Mouse (Mus musculus) hindbrain, embryonic 12.5 days (tissue): ENCODE data around the gene Tomm70a. TPM values are rescaled to one million over a fixed set of nuclear protein-coding genes. Genes with fewer than 3 reads are reported as not detected.
"Not testable (repeated sequence)": the region's sequence is repeated elsewhere in the genome, so short reads cannot be mapped to it uniquely, and the experiment has no call there.

Source experiments
- ATAC-seq: fragments of 200-750 bp; cut with Nextera tagmentation; 2 replicates; pipeline ENCODE4 v1.8.0; 2017; ENCODE audit warnings: moderate TSS enrichment; ENCODE audit not compliant: low FRiP score
- H3K27ac ChIP-seq: fragments of 300-500 bp; sonication (generic); 2 replicates; pipeline ENCODE4 v1.5.1; 2016; ENCODE audit warnings: mild to moderate bottlenecking
- H3K27me3 ChIP-seq: fragments of 300-500 bp; sonication (generic); 2 replicates; pipeline ENCODE4 v1.6.1; 2016; ENCODE audit warnings: mild to moderate bottlenecking
- H3K36me3 ChIP-seq: fragments of 300-500 bp; sonication (generic); 2 replicates; pipeline ENCODE4 v1.6.1; 2016; ENCODE audit warnings: mild to moderate bottlenecking
- H3K4me1 ChIP-seq: fragments of 300-500 bp; sonication (generic); 2 replicates; pipeline ENCODE4 v1.6.1; 2016
- H3K4me2 ChIP-seq: fragments of 300-500 bp; sonication (generic); replicated peaks from 2 replicates; pipeline ENCODE4 v1.6.1; 2016; ENCODE audit warnings: mild to moderate bottlenecking
- H3K4me3 ChIP-seq: fragments of 300-500 bp; sonication (generic); 2 replicates; pipeline ENCODE4 v1.5.1; 2016; ENCODE audit warnings: mild to moderate bottlenecking
- H3K9ac ChIP-seq: fragments of 300-500 bp; sonication (generic); 2 replicates; pipeline ENCODE4 v1.6.1; 2016; ENCODE audit warnings: mild to moderate bottlenecking, moderate library complexity
- H3K9me3 ChIP-seq: fragments of 300-500 bp; sonication (generic); replicated peaks from 2 replicates; pipeline ENCODE4 v1.6.1; 2016; ENCODE audit warnings: mild to moderate bottlenecking
- WGBS: fragments of 180-500 bp; shearing (Covaris S2); methylation state at CpG from one replicate; pipeline ENCODE4 v1.1.7; 2016; 5-methylcytosine and 5-hydroxymethylcytosine counted together
- polyA plus RNA-seq: library from polyadenylated mRNA; unstranded; fragments of >200 nt; fragmentation: Nextera tagmentation; extraction: Ambion mirVana; gene quantifications from 2 replicates; pipeline ENCODE4 v1.2.1, GENCODE M21; 2016

Gene Tomm70a
- polyA plus RNA-seq, 1 experiment from 2014 or later: 63.9 TPM

DNA sequence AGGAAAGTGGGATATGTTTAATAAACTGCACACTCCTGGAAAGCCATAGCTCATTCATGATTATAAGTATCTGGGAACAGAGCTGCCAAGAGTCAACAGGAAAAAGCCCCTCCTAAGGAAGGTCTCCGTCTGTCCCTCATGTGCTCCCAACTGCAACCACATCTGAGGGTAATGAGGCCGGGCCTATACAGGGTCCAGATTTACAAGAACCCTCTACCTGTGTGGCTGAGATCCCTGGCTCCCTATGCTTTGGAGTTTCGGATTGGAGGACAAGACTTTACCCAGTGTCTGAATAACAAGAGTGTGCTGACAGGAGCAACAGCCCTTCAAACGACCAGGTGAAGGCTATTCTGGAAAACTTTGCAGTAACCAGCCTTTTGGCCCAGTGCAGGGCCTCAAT is 36.2 kb downstream of the Tomm70a start:
- ATAC-seq: no peak
- Histone ChIP-seq H3K27ac (no peak overlapping the region), H3K4me3 (no peak overlapping the region), H3K9me3 (no peaks in the 10 kb centered on the region), H3K4me1 (no peaks in the 10 kb centered on the region), H3K4me2 (no peak overlapping the region), H3K36me3 (peaks cover 32% of the 10 kb centered on the region), H3K27me3 (no peaks in the 10 kb centered on the region), H3K9ac (no peak overlapping the region)
- 80% methylated on average over 4 of the region's 4 CpGs for WGBS

DNA sequence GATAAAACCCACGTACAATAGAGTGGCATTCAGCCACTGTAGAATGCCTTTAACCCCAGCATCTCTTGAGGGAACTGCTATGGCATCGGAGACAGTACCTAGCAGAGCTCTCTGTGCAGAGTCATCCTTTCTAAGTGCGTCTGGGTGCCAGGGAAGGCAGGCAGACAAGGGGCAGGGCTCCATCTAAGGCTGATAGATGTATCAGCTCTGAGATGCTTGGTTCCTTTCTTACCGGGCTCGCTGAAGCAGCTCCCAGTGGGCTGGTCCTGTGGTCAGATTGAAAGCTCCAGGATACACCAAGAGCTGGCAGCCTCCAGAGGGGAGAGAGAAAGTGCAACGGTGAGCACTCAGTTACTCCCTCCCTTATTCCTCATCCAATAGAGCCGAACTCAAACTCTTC is 38.3 kb downstream of the Tomm70a start:
- 65% methylated on average over 7 of the region's 7 CpGs for WGBS
- Histone ChIP-seq H3K4me3 (no peak overlapping the region), H3K27me3 (no peaks in the 10 kb centered on the region), H3K9me3 (no peaks in the 10 kb centered on the region), H3K4me1 (no peaks in the 10 kb centered on the region), H3K4me2 (no peak overlapping the region), H3K27ac (no peak overlapping the region), H3K36me3 (peaks cover 21% of the 10 kb centered on the region), H3K9ac (no peak overlapping the region)
- ATAC-seq: no peak

DNA sequence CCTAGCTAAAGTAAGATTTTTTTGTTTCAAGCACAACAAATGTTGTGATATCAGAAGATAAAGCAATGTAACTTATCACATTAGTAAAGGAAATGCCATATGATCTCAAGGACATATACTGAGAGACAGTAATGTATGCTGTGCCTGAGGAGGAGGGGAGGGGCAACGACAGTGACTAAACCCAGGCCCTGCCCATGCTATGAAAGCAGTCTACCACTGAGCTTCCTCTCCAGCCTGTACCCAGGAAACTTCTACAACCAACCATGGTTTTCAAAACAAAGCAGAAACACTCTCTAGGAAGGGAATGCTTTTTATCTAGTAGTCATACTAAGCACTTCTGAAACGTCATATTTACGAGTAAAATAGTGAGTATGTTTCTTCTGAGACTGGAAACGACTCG is 41.3 kb downstream of the Tomm70a start:
- Histone ChIP-seq H3K4me1 (peaks cover 8% of the 10 kb centered on the region), H3K27ac (no peak overlapping the region), H3K9me3 (no peaks in the 10 kb centered on the region), H3K27me3 (no peaks in the 10 kb centered on the region), H3K4me2 (no peak overlapping the region), H3K36me3 (peaks cover 8% of the 10 kb centered on the region), H3K4me3 (no peak overlapping the region), H3K9ac (no peak overlapping the region)
- 92% methylated on average over 5 of the region's 5 CpGs for WGBS
- ATAC-seq: no peak

DNA sequence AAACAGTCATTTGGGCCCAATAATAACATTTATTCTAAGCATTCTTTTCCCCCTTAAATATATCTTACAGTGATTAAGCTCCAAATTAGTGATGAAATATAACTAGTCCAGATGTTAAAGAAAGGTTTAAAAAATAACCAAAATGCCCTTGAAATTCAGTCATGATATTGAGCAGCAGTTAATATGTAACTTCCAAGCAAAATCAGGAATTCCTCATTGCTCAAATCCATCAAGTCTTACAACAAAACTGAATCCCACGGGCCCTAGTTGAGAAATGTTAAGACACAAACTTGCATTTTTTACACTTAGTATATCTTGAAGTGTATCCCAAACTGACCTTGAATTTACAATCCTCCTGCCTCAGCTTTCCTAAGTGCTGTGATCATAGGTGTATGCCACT is 42.2 kb downstream of the Tomm70a start:
- no peak for ATAC-seq
- Histone ChIP-seq H3K9me3 (no peaks in the 10 kb centered on the region), H3K27me3 (no peaks in the 10 kb centered on the region), H3K4me3 (no peak overlapping the region), H3K9ac (no peak overlapping the region), H3K4me1 (peaks cover 10% of the 10 kb centered on the region), H3K36me3 (0 out of 2 replicates have a peak, but pooled peaks cover 2% of the 10 kb centered on the region), H3K27ac (no peak overlapping the region), H3K4me2 (no peak overlapping the region)
- WGBS: 89% methylated on average over 1 of the region's 1 CpGs

DNA sequence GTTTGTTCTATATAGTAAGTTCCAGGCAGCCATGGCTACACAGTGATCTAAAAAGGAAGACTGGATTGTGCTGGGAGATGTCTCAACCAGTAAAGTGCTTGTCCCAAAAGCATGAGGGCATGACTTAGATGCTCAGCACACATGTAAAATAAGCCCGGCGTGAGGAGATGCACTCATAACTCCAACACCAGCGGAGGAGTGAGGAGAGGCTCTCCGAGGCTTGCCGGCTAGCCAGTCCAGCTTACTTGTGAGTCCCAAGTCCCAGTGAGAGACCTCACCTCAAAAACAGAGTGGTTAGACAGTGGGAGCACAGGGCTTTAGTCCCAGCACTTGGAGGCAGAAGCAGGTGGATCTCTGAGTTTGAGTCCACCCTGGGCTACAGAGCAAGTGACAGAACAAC is 43.7 kb downstream of the Tomm70a start:
- no peak overlapping the region for H3K27ac ChIP-seq
- H3K4me3 ChIP-seq: no peak overlapping the region
- no peaks in the 10 kb centered on the region for H3K27me3 ChIP-seq
- H3K4me1 ChIP-seq: peaks cover 10% of the 10 kb centered on the region
- 95% methylated on average over 5 of the region's 5 CpGs for WGBS
- H3K36me3 ChIP-seq: no peaks in the 10 kb centered on the region
- no peak for ATAC-seq
- no peaks in the 10 kb centered on the region for H3K9me3 ChIP-seq
- H3K4me2 ChIP-seq: no peak overlapping the region
- H3K9ac ChIP-seq: no peak overlapping the region

DNA sequence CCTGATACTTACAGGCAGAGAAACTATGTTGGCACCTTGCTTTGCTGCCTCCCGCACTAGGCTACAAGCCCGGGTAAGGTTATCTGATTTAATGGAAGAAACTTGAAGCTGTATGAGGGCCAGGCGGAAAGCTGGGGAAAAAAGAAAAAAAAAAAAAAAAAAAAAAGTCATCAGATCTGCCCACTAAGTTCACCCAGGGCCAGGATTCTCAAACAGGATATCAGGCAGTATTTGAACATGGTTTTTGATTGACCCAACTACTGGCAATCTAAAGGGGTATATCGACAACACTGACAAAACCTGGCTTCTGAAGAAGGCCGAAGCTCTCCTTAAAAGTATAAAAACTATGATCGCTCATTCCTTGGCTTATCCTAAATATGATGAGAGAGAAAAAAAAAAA is 44.6 kb downstream of the Tomm70a start:
- Histone ChIP-seq H3K4me3 (peak overlapping the region; percentile 67; the same call in 1 of the 2 replicates), H3K9ac (no peak overlapping the region), H3K4me2 (peak overlapping the region; percentile 61), H3K4me1 (peaks cover 10% of the 10 kb centered on the region), H3K27ac (no peak overlapping the region), H3K36me3 (peaks cover 3% of the 10 kb centered on the region; the same call in 1 of the 2 replicates), H3K9me3 (no peaks in the 10 kb centered on the region), H3K27me3 (no peaks in the 10 kb centered on the region)
- ATAC-seq: no peak
- WGBS: 89% methylated on average over 6 of the region's 6 CpGs

DNA sequence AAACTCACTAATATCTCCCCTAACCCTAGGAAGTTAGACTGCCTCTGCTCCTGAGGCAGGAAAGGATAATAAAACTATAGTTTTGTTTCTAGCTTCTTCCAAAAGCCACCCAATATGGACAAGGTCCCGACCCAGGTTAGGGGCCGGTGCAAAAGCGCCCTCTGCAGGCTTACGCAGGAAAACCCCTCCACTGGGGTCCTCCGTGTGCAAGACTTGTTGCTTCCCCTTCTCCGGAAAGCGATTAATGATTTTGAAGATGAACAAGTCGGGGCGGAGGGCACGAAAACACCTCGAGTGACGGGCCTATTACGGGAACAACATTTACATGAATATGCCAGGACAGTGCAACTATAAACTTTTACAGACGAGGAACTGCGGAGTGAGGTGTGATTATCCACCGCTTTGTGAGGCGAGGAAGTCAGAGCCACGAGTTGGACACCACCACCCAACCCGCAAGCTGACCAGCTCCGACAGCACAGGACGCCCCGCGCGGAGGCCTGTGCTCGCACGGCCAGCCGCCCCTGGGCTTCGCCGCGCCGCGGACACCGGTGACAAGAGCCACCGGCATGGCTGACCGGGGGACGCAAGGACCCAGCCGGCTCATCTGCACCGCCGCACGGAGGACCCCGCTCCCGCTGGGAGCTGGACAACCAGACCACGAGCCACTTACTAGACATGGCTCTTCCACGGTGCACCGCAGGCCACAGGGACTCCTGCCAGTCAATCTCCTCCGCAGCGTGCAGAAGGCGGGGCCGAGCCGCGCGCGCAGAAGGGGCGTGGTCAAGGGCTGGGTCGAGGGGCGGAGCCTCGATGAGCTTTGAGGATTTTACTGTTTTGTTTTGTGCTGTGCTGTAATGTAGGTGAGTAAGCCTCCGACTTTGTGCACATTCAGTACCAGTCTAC is 45.4 kb downstream of the Tomm70a start, which contains the start of gene Nit2:
Gene Nit2, minus strand, starts transcription at position 731 of the 903 bp plus-strand sequence.
- Histone ChIP-seq H3K9ac (peak within 1 kb of the TSS; percentile 72), H3K9me3 (no peaks in the 10 kb centered on the region), H3K4me1 (peaks cover 10% of the 10 kb centered on the region), H3K4me2 (peak within 1 kb of the TSS; percentile 61), H3K27ac (peak within 1 kb of the TSS; percentile 89), H3K36me3 (peaks cover 7% of the 10 kb centered on the region; the same call in 1 of the 2 replicates), H3K27me3 (no peaks in the 10 kb centered on the region), H3K4me3 (peak within 1 kb of the TSS; percentile 67)
- peak; percentile 98 for ATAC-seq
- WGBS: under 1% methylated on average over 58 of the region's 58 CpGs

DNA sequence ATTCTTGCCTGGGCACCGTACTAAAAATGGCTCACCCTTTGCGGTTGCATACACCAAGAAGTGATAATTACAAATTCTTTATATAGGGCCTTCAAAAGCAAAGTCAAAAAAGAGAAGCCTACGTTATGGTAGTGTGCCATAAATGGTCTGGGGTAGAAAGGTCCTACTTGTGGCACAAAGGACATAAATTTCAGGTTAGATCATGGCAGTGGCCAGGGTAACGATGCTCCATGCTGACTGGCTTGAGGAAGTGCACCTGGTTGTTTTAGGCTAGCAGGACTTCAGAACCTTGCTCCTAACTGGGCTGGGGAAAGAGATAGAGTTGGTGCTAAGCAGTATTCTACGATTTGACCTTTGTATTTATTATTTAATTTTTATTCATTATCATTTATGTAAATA is 46.0 kb downstream of the Tomm70a start:
- no peak; the same call in none of the 2 replicates for ATAC-seq
- H3K27ac ChIP-seq: peak overlapping the region; percentile 89
- H3K9ac ChIP-seq: peak overlapping the region; percentile 72; the same call in 1 of the 2 replicates

DNA sequence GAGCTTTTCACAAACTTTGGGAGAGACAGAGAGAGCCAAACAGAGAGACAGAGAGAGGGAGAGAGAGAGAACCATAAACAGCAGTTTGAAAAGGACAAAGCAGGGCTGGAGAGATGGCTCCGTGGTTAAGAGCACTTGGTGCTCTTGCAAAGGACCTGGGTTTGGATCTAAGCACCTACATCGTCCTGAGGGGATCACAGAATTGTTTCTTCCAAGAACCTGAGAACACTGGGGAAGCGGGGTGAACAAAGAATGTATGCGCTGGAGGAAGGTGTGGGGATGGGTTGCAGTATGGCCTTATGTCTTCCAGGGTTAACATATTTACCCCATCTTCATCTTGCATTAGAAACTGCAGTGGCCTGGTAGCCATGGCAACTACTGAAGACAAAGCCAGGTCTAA is 46.7 kb downstream of the Tomm70a start:
- H3K4me1 ChIP-seq: peaks cover 10% of the 10 kb centered on the region
- H3K9me3 ChIP-seq: no peaks in the 10 kb centered on the region
- H3K4me2 ChIP-seq: no peak overlapping the region
- no peak overlapping the region for H3K27ac ChIP-seq
- H3K27me3 ChIP-seq: no peaks in the 10 kb centered on the region
- no peak overlapping the region for H3K9ac ChIP-seq
- no peak overlapping the region for H3K4me3 ChIP-seq
- peaks cover 15% of the 10 kb centered on the region for H3K36me3 ChIP-seq
- 57% methylated on average over 4 of the region's 4 CpGs for WGBS
- no peak for ATAC-seq

More for the DNA sequence above, 46.0 kb downstream of the Tomm70a start:
- Histone ChIP-seq H3K4me3 (peak overlapping the region; percentile 67), H3K9me3 (no peaks in the 10 kb centered on the region), H3K4me1 (peaks cover 10% of the 10 kb centered on the region), H3K4me2 (peak overlapping the region; percentile 61), H3K36me3 (peaks cover 9% of the 10 kb centered on the region), H3K27me3 (no peaks in the 10 kb centered on the region)
- 34% methylated on average over 5 of the region's 5 CpGs for WGBS

DNA sequence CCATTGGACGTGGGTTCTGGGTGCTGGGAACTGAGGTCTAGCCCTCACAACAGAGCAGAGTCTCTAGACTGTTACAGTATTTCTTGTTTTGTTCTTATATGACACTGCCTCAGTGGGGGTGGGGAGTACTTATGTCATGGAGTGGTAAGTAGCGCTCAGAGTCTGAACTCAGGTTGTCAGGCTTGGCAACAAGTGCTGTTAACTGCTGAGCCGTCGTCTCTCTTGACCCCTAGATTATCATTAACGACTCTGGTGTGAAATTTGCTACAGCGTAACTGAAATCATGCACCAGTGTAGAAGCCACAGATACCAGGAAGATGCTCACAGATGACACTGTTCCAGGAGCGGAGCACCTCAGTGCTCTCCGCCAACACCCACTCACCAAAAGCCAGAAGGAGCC is 49.7 kb downstream of the Tomm70a start:
- Histone ChIP-seq H3K36me3 (peaks cover 15% of the 10 kb centered on the region), H3K27ac (no peak overlapping the region), H3K9ac (no peak overlapping the region), H3K4me3 (no peak overlapping the region), H3K4me1 (peaks cover 10% of the 10 kb centered on the region), H3K4me2 (no peak overlapping the region), H3K27me3 (no peaks in the 10 kb centered on the region), H3K9me3 (no peaks in the 10 kb centered on the region)
- ATAC-seq: no peak
- 94% methylated on average over 8 of the region's 8 CpGs for WGBS

DNA sequence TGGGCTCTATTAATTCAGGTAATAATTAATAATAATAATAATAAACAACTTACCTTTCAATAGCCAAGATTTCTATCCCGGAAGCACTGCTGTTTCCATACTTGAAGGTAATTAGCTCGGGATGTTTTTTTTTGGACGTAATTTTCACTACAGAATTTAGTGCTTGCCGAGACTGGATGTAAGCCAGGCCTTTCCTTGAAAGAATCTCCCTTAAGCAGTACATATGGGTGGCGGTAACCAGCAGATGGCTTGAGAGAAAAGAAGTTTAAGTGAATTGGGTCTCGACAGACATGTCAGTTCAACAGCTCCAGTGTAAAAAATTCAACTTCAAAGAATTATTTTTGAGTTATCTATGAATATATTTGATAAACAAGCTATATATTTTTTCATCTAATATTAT is 50.1 kb downstream of the Tomm70a start:
- H3K36me3 ChIP-seq: peaks cover 15% of the 10 kb centered on the region
- H3K9ac ChIP-seq: no peak overlapping the region
- H3K9me3 ChIP-seq: no peaks in the 10 kb centered on the region
- H3K27me3 ChIP-seq: no peaks in the 10 kb centered on the region
- H3K4me3 ChIP-seq: no peak overlapping the region
- no peak for ATAC-seq
- 91% methylated on average over 6 of the region's 6 CpGs for WGBS
- no peak overlapping the region for H3K27ac ChIP-seq
- H3K4me2 ChIP-seq: no peak overlapping the region
- H3K4me1 ChIP-seq: peaks cover 7% of the 10 kb centered on the region

DNA sequence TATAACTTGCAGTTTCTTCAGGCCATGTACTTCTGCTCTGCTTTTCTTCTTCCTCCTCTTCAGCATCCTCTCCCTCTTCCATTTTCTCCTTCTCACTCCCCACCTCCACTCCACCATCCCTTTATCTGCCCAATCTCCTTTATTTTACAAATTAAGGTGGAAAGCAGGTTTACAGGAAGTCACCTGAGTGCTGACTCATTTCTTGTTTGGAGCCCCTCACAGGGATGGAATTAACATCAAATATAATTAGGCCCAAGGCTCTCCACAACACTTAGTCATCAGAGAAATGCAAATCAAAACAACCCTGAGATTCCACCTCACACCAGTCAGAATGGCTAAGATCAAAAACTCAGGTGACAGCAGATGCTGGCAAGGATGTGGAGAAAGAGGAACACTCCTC is 53.0 kb downstream of the Tomm70a start:
- not testable (repeated sequence) for H3K27me3 ChIP-seq, H3K9ac ChIP-seq, H3K4me2 ChIP-seq, H3K4me1 ChIP-seq, H3K9me3 ChIP-seq, H3K4me3 ChIP-seq, ATAC-seq, H3K27ac ChIP-seq
- H3K36me3 ChIP-seq: peaks cover 15% of the 10 kb centered on the region

DNA sequence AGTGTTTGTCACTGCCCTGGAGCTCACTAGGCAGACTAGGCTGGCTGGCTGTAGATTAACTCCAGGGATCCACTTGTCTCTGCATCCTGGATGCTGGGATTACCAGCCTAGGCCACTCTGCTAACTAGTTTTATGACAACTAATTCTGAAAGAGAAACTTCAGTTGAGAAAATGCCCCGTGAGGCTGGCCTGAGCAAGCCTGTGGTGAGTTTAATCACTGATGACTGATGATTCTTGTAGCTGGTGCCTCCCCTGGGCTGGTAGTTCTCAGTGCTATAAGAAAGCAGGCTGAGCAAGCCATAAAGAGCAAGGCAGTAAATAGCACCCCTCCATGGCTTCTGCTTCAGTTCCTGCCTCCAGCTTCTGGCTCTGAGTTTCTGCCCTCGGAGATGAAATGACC is 54.2 kb downstream of the Tomm70a start:
- Histone ChIP-seq H3K4me3 (no peak overlapping the region), H3K9ac (no peak overlapping the region), H3K36me3 (peaks cover 15% of the 10 kb centered on the region), H3K9me3 (no peaks in the 10 kb centered on the region), H3K27ac (no peak overlapping the region), H3K27me3 (no peaks in the 10 kb centered on the region), H3K4me2 (no peak overlapping the region), H3K4me1 (no peaks in the 10 kb centered on the region)
- no peak for ATAC-seq
- 71% methylated on average over 2 of the region's 2 CpGs for WGBS
